In genomic region chr2:181156248-181157121, GRCm38 (mm10) we compare ENCODE assay signal across 8 mouse cellular contexts. TPM values are rescaled to one million over a fixed set of nuclear protein-coding genes. Genes with fewer than 3 reads are reported as not detected.
DNase-seq lines count a peak whose midpoint lies in the region; ATAC-seq and TF ChIP-seq lines count a peak whose summit lies in the region.

TSS of gene Eef1a2 (minus strand) at chr2:181157014.

- TF ChIP-seq POLR2A in limb, embryonic 14.5 days (IDR thresholded peaks at IDR 0.05; ENCODE audit: borderline replicate concordance, extremely low read depth, insufficient read depth, insufficient read length) = no peak

- H3K4me2 ChIP-seq in kidney, embryonic 16.5 days (replicated peaks; ENCODE audit: low read depth, low read length) = peak within 1 kb of the TSS; percentile 49
- H3K4me2 ChIP-seq in hindbrain, embryonic 12.5 days (replicated peaks) = peak within 1 kb of the TSS; percentile 66
- peak within 1 kb of the TSS; percentile 43 for H3K4me2 ChIP-seq in limb, embryonic 14.5 days (replicated peaks; ENCODE audit: low read depth, low read length, severe bottlenecking)
- 0 out of 2 replicates have a peak within 1 kb of the TSS, but pooled peaks have one; percentile 11 for H3K4me2 ChIP-seq in stomach, postnatal 0 days (replicated peaks; ENCODE audit: low read depth)

- H3K9me3 ChIP-seq in kidney, embryonic 16.5 days (ENCODE audit: low read length) = no peaks in the 10 kb centered on the region
- no peaks in the 10 kb centered on the region for H3K9me3 ChIP-seq in hindbrain, embryonic 12.5 days (replicated peaks)
- H3K9me3 ChIP-seq in limb, embryonic 14.5 days (ENCODE audit: control insufficient read depth, low read length) = no peaks in the 10 kb centered on the region
- H3K9me3 ChIP-seq in stomach, postnatal 0 days (ENCODE audit: control insufficient read depth, low read length) = no peaks in the 10 kb centered on the region

- peaks cover 37% of the 10 kb centered on the region for H3K27me3 ChIP-seq in kidney, embryonic 16.5 days (ENCODE audit: insufficient read depth, low read length)
- H3K27me3 ChIP-seq in hindbrain, embryonic 12.5 days = peaks cover 49% of the 10 kb centered on the region
- peaks cover 38% of the 10 kb centered on the region for H3K27me3 ChIP-seq in limb, embryonic 14.5 days (ENCODE audit: control insufficient read depth, insufficient read depth, low read length)
- 0 out of 2 replicates have a peak, but pooled peaks cover 2% of the 10 kb centered on the region for H3K27me3 ChIP-seq in stomach, postnatal 0 days (ENCODE audit: control insufficient read depth, insufficient read depth, low read length)

- H3K9ac ChIP-seq in kidney, embryonic 16.5 days (replicated peaks; ENCODE audit: low read length) = no peak within 1 kb of the TSS
- H3K9ac ChIP-seq in hindbrain, embryonic 12.5 days = peak within 1 kb of the TSS; percentile 64
- no peak within 1 kb of the TSS for H3K9ac ChIP-seq in limb, embryonic 14.5 days (ENCODE audit: low read depth, low read length, severe bottlenecking)
- no peak within 1 kb of the TSS for H3K9ac ChIP-seq in stomach, postnatal 0 days (ENCODE audit: low read length)

- intact Hi-C loops in gastrocnemius, adult 2 months (cut with DNase I) = no loop called here

- peak within 1 kb of the TSS; percentile 28 for H3K4me3 ChIP-seq in kidney, embryonic 16.5 days (ENCODE audit: low read length)
- H3K4me3 ChIP-seq in gastrocnemius, adult 2 months = peak within 1 kb of the TSS; percentile 88
- peak within 1 kb of the TSS; percentile 42 for H3K4me3 ChIP-seq in hindbrain, embryonic 12.5 days
- peak within 1 kb of the TSS; percentile 25 for H3K4me3 ChIP-seq in limb, embryonic 14.5 days (replicated peaks; ENCODE audit: low read length)
- H3K4me3 ChIP-seq in stomach, postnatal 0 days (ENCODE audit: low read depth, low read length) = no peak within 1 kb of the TSS

- TF ChIP-seq CTCF in gastrocnemius, adult 2 months (IDR thresholded peaks at IDR 0.05) = peak; percentile 35
- no peak for TF ChIP-seq CTCF in stomach, postnatal 0 days (IDR thresholded peaks at IDR 0.05; ENCODE audit: low read depth)

- H3K4me1 ChIP-seq in kidney, embryonic 16.5 days (ENCODE audit: insufficient read depth, low read length) = no peaks in the 10 kb centered on the region
- peaks cover 28% of the 10 kb centered on the region for H3K4me1 ChIP-seq in hindbrain, embryonic 12.5 days
- no peaks in the 10 kb centered on the region for H3K4me1 ChIP-seq in limb, embryonic 14.5 days (ENCODE audit: control insufficient read depth, insufficient read depth, low read length)
- no peaks in the 10 kb centered on the region for H3K4me1 ChIP-seq in stomach, postnatal 0 days (replicated peaks; ENCODE audit: control insufficient read depth, insufficient read depth)

- no peak for TF ChIP-seq EP300 in stomach, postnatal 0 days (optimal IDR thresholded peaks at IDR 0.05)

- no peak for ATAC-seq in kidney, embryonic 16.5 days (ENCODE audit: low FRiP score, low TSS enrichment)
- ATAC-seq in hindbrain, embryonic 12.5 days (ENCODE audit: low FRiP score) = peak; percentile 63
- ATAC-seq in limb, embryonic 14.5 days (ENCODE audit: low FRiP score, low read depth) = no peak; the same call in 1 of the 2 replicates
- no peak; the same call in 1 of the 2 replicates for ATAC-seq in stomach, postnatal 0 days (ENCODE audit: low FRiP score, low TSS enrichment)

- no peak within 1 kb of the TSS for H3K27ac ChIP-seq in kidney, embryonic 16.5 days (ENCODE audit: low read length)
- peak within 1 kb of the TSS; percentile 99 for H3K27ac ChIP-seq in gastrocnemius, adult 2 months
- H3K27ac ChIP-seq in hindbrain, embryonic 12.5 days = peak within 1 kb of the TSS; percentile 85
- no peak within 1 kb of the TSS for H3K27ac ChIP-seq in limb, embryonic 14.5 days (replicated peaks; ENCODE audit: low read depth, low read length)
- H3K27ac ChIP-seq in stomach, postnatal 0 days (replicated peaks) = no peak within 1 kb of the TSS

- no peaks in the 10 kb centered on the region for H3K36me3 ChIP-seq in kidney, embryonic 16.5 days (ENCODE audit: insufficient read depth, low read length)
- no peaks in the 10 kb centered on the region for H3K36me3 ChIP-seq in hindbrain, embryonic 12.5 days
- H3K36me3 ChIP-seq in limb, embryonic 14.5 days (ENCODE audit: control insufficient read depth, insufficient read depth, low read length) = no peaks in the 10 kb centered on the region
- no peaks in the 10 kb centered on the region for H3K36me3 ChIP-seq in stomach, postnatal 0 days (ENCODE audit: control insufficient read depth, insufficient read depth, low read length)

- 4% methylated on average over 55 of the region's 55 CpGs for WGBS in kidney, embryonic 16.5 days
- 3% methylated on average over 55 of the region's 55 CpGs for WGBS in hindbrain, embryonic 12.5 days
- WGBS in limb, embryonic 14.5 days = 4% methylated on average over 55 of the region's 55 CpGs
- 4% methylated on average over 53 of the region's 55 CpGs for WGBS in stomach, postnatal 0 days

- no peak for DNase-seq in kidney, adult 11 months
- DNase-seq in cerebellum, postnatal 10 days = peak; percentile 88 to 90
- peak; percentile 78 for DNase-seq in gastrocnemius, adult 2 months
- no peak for DNase-seq in limb, embryonic 14.5 days (ENCODE audit: low spot score)
- DNase-seq in stomach, postnatal 0 days (ENCODE audit: low spot score) = no peak
- DNase-seq in urinary bladder, postnatal 25 days (ENCODE audit: low spot score) = no peak

RNA-seq across cellular contexts. Expression of gene Eef1a2, which starts in this region (rescaled TPM):
- 0.10 TPM in 1 of 2 replicates, not detected in the other for polyA plus RNA-seq in kidney, embryonic 16.5 days (2015; fragmentation: Nextera tagmentation; extraction: Ambion mirVana)
- 1,000 to 10,000 TPM; 2,005 to 2,177 TPM for total RNA-seq in gastrocnemius, adult 2 months (2021)
- 2.3 and 2.5 TPM in 2 replicates for polyA plus RNA-seq in hindbrain, embryonic 12.5 days (2016; fragmentation: Nextera tagmentation; extraction: Ambion mirVana)
- 0.10 and 0.29 TPM in 2 replicates for polyA plus RNA-seq in limb, embryonic 14.5 days (2012; rRNA removed)
- polyA plus RNA-seq in limb, embryonic 14.5 days (2014; fragmentation: Nextera tagmentation; extraction: Ambion mirVana) = not detected in 2 replicates
- polyA plus RNA-seq in stomach, postnatal 0 days (2015; fragmentation: Nextera tagmentation; extraction: Ambion mirVana) = 0.40 and 0.42 TPM in 2 replicates

Comparison
In these comparisons a context has a peak if more than half of its experiments do, and no peak if none do; other contexts are left out.
1. H3K27ac ChIP-seq: peak in gastrocnemius, adult 2 months (single experiment) and hindbrain, embryonic 12.5 days (single experiment); none in kidney, embryonic 16.5 days (single experiment), limb, embryonic 14.5 days (single experiment) and stomach, postnatal 0 days (single experiment).
2. H3K4me2 ChIP-seq: peak in every context shown above with its lines; median percentile 66 in hindbrain, embryonic 12.5 days; 49 in kidney, embryonic 16.5 days; 43 in limb, embryonic 14.5 days; 11 in stomach, postnatal 0 days.
3. DNase-seq: peak in cerebellum, postnatal 10 days (2 of 2) and gastrocnemius, adult 2 months (single experiment); none in kidney, adult 11 months (single experiment), limb, embryonic 14.5 days (single experiment), stomach, postnatal 0 days (single experiment) and urinary bladder, postnatal 25 days (single experiment).